In the genomic region with DNA sequence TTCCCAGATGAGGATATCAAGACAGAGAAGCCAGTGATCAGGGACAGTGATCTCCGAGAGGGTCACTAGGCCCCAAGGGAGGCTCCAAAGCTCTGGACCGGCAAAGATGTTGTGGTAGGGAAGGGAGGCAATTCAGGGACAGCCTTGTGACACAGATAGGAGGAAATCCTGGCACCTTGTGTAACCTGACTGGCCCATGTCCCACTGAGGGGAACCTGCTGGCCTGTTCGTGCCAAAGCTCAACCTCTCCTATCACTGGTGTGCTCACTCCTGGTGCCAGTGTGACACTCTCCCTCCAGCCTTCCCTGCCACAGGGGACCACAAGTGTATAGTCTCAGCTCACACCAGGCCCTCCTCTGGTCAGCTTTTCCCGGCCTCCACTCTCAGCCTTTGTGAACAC, we compare ENCODE assay signal across 15 mouse cellular contexts. TPM values are rescaled to one million over a fixed set of nuclear protein-coding genes. Genes with fewer than 3 reads are reported as not detected.
"Had no signal": no experiment of that assay in that cellular context is flagged by ENCODE, and none has a peak within 500 bp of the region (broad histone marks: within the 10 kb centered on the region; RNA-seq: fewer than 3 reads in every experiment).

No protein-coding gene starts in this region.

- H3K36me3 ChIP-seq: limb, embryonic 12.5 days; lung, embryonic 15.5 days; midbrain, embryonic 15.5 days; neural tube, embryonic 12.5 days had no signal

- H3K27ac ChIP-seq: layer of hippocampus, adult 2 months; limb, embryonic 12.5 days; lung, embryonic 15.5 days; macrophage; midbrain, embryonic 15.5 days; neural tube, embryonic 12.5 days; stomach, postnatal 0 days had no signal

- H3K4me2 ChIP-seq: limb, embryonic 12.5 days; lung, embryonic 15.5 days; midbrain, embryonic 11.5 days; midbrain, embryonic 15.5 days; neural tube, embryonic 12.5 days had no signal

- H3K4me3 ChIP-seq: layer of hippocampus, adult 2 months; limb, embryonic 12.5 days; lung, embryonic 15.5 days; megakaryocyte, embryonic 14.5 days; midbrain, embryonic 15.5 days; neural tube, embryonic 12.5 days had no signal

- H3K27me3 ChIP-seq: lung, embryonic 15.5 days had no signal

- H3K4me1 ChIP-seq: limb, embryonic 12.5 days; lung, embryonic 15.5 days; midbrain, embryonic 15.5 days; neural tube, embryonic 12.5 days had no signal

- H3K9me3 ChIP-seq: limb, embryonic 12.5 days; lung, embryonic 15.5 days; megakaryocyte, embryonic 14.5 days; midbrain, embryonic 15.5 days; neural tube, embryonic 12.5 days had no signal

- DNase-seq: kidney, postnatal 4 days; liver; lung, postnatal 14 days; thymus, postnatal 4 days had no signal

- H3K9ac ChIP-seq: limb, embryonic 12.5 days; lung, embryonic 15.5 days; midbrain, embryonic 15.5 days; neural tube, embryonic 12.5 days had no signal

- ATAC-seq: midbrain, embryonic 15.5 days had no signal

RNA-seq across cellular contexts. Expression of gene Ppara, which starts 17.8 kb away (rescaled TPM):
- total RNA-seq: monocyte, adult 5-6 weeks; neutrophil, adult 5-6 weeks had no signal
- polyA plus RNA-seq: macrophage had no signal
